7 mouse cellular contexts compared by ENCODE assay signal in the genomic region with DNA sequence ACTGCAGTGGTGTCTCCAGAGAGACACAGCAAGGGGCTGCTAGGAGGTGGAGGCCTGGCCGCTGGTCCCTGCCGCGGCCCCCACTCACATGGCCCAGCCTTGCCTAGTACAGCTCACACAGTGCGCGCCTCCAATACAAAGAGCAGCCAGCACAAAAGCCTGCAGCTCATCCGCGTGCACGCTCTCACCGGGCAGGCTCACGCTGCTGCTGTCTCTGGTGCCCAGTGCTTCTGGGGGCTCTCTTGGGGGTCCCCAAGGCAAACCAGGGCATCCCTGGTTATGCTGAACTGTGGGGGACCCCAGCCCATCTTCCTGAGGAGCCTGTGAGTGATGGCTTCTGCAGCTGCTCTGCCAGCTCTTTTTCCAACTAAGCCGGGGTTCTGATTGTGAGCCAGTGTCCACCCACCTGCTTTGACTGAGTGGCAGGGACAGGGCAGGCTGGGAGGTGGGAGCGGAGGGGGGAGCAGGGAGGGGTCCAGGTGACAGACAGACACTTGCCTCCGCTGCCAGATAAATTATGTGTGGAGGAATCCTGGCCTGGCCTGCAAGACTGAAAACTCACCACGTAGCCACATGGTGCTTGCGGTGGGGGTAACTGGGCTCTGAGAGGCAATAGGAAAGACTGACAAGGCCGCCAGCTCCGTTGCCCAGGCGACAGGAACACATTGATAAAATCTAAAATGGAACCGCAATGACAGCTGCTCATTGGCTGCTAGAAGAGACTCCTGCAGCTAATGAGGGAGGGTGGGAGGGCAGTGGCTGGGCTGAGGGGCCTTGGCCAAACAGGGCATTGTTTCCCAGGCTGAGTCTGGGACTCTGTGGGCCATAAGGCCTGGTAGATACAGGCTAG.
DNase-seq lines count a peak whose midpoint lies in the region; ATAC-seq and TF ChIP-seq lines count a peak whose summit lies in the region.

No protein-coding gene starts in this region.

- H3K36me3 ChIP-seq in E14TG2a.4 (ENCODE audit: insufficient read depth, low read length), result no peaks in the 10 kb centered on the region
- H3K36me3 ChIP-seq in embryonic facial prominence, embryonic 15.5 days, result no peaks in the 10 kb centered on the region
- no peaks in the 10 kb centered on the region for H3K36me3 ChIP-seq in midbrain, embryonic 13.5 days

- no peak overlapping the region for H3K4me2 ChIP-seq in embryonic facial prominence, embryonic 15.5 days (replicated peaks)
- peak overlapping the region; percentile 64 for H3K4me2 ChIP-seq in midbrain, embryonic 13.5 days (replicated peaks)

- H3K9me3 ChIP-seq in E14TG2a.4 (ENCODE audit: low read length), result no peaks in the 10 kb centered on the region
- no peaks in the 10 kb centered on the region for H3K9me3 ChIP-seq in embryonic facial prominence, embryonic 15.5 days (replicated peaks)
- no peaks in the 10 kb centered on the region for H3K9me3 ChIP-seq in midbrain, embryonic 13.5 days

- ATAC-seq in activated CD4-positive, CD25-positive, alpha-beta regulatory T cell, adult 4 months, result peak; percentile 93
- no peak for ATAC-seq in embryonic facial prominence, embryonic 15.5 days (ENCODE audit: insufficient number of reproducible peaks, low FRiP score, low TSS enrichment, low read depth)
- peak; percentile 76 to 77 for ATAC-seq in hematopoietic stem cell, adult 5-6 weeks (replicated peaks in 1 of 2; ENCODE audit: insufficient read depth in 1 of 2, low FRiP score in 2 of 2, low TSS enrichment in 1 of 2, low read depth in 1 of 2, poor library complexity in 2 of 2, severe bottlenecking in 2 of 2)
- peak; percentile 83 for ATAC-seq in midbrain, embryonic 13.5 days
- ATAC-seq in erythroblast, adult 5-6 weeks (replicated peaks; ENCODE audit: low FRiP score, poor library complexity, severe bottlenecking), result no peak

- DNase-seq in left cerebral cortex, adult 18-20 months (ENCODE audit: low spot score in 2 of 2), result peak; percentile 43 to 58

- 0 out of 2 replicates have a peak overlapping the region, but pooled peaks have one; percentile 6 for H3K27ac ChIP-seq in embryonic facial prominence, embryonic 15.5 days (replicated peaks)
- H3K27ac ChIP-seq in midbrain, embryonic 13.5 days, result peak overlapping the region; percentile 99

- H3K4me3 ChIP-seq in E14TG2a.4 (replicated peaks; ENCODE audit: low read length), result peak overlapping the region; percentile 23; the same call in 1 of the 2 replicates
- H3K4me3 ChIP-seq in embryonic facial prominence, embryonic 15.5 days (replicated peaks), result no peak overlapping the region
- peak overlapping the region; percentile 35 for H3K4me3 ChIP-seq in midbrain, embryonic 13.5 days (replicated peaks)

- no peak for TF ChIP-seq CTCF in E14TG2a.4 (conservative IDR thresholded peaks at IDR 0.05; ENCODE audit: low read length)

- H3K9ac ChIP-seq in embryonic facial prominence, embryonic 15.5 days, result no peak overlapping the region
- peak overlapping the region; percentile 72 for H3K9ac ChIP-seq in midbrain, embryonic 13.5 days (replicated peaks)

- H3K27me3 ChIP-seq in E14TG2a.4 (ENCODE audit: insufficient read depth, low read length), result no peaks in the 10 kb centered on the region; the same call in 1 of the 2 replicates
- H3K27me3 ChIP-seq in embryonic facial prominence, embryonic 15.5 days, result no peaks in the 10 kb centered on the region
- H3K27me3 ChIP-seq in midbrain, embryonic 13.5 days, result no peaks in the 10 kb centered on the region

- H3K4me1 ChIP-seq in E14TG2a.4 (replicated peaks; ENCODE audit: low read depth, low read length), result peaks cover 8% of the 10 kb centered on the region; the same call in 1 of the 2 replicates
- peaks cover 29% of the 10 kb centered on the region for H3K4me1 ChIP-seq in embryonic facial prominence, embryonic 15.5 days
- H3K4me1 ChIP-seq in midbrain, embryonic 13.5 days (replicated peaks), result peaks cover 89% of the 10 kb centered on the region

- 46% methylated on average over 19 of the region's 19 CpGs for WGBS in embryonic facial prominence, embryonic 15.5 days
- 3% methylated on average over 19 of the region's 19 CpGs for WGBS in midbrain, embryonic 13.5 days

Comparison
In these comparisons a context has a peak if more than half of its experiments do, and no peak if none do; other contexts are left out.
1. ATAC-seq: peak in activated CD4-positive, CD25-positive, alpha-beta regulatory T cell, adult 4 months (single experiment), hematopoietic stem cell, adult 5-6 weeks (2 of 2) and midbrain, embryonic 13.5 days (single experiment); none in embryonic facial prominence, embryonic 15.5 days (single experiment) and erythroblast, adult 5-6 weeks (single experiment).